Mouse (Mus musculus) WW6 (cell line): ENCODE results near the gene Esrp2.

ENCODE experiments used
- DNase-seq: peaks from one replicate; pipeline ENCODE4 v3.0.0-alpha.2; 2013; ENCODE audit warnings: low read depth, low spot score

The Esrp2 gene

GRCm38 (mm10) chr8:106136156-106137130 lies at the start of gene Esrp2:
Gene Esrp2 (minus strand): TSS chr8:106136974.
- DNase-seq = no peak

GRCm38 (mm10) chr8:106186394-106186793 lies 49.6 kb upstream of the Esrp2 start:
- no peak for DNase-seq

GRCm38 (mm10) chr8:106185628-106186270 lies 49.0 kb upstream of the Esrp2 start:
- DNase-seq = no peak

- DNase-seq = no peak
Observed at GRCm38 (mm10) chr8:106178428-106178827, 41.7 kb upstream of the Esrp2 start.

GRCm38 (mm10) chr8:106177594-106177993 lies 40.8 kb upstream of the Esrp2 start:
- DNase-seq = no peak

- no peak for DNase-seq
Observed at GRCm38 (mm10) chr8:106176891-106177290, 40.1 kb upstream of the Esrp2 start.

- no peak for DNase-seq
Observed at GRCm38 (mm10) chr8:106173566-106173965, 36.8 kb upstream of the Esrp2 start.

GRCm38 (mm10) chr8:106169934-106170480 lies 33.2 kb upstream of the Esrp2 start:
- no peak for DNase-seq

GRCm38 (mm10) chr8:106169017-106169933 lies 32.5 kb upstream of the Esrp2 start:
- peak; percentile 24 for DNase-seq

- peak; percentile 52 for DNase-seq
Observed at GRCm38 (mm10) chr8:106168356-106169016, 31.7 kb upstream of the Esrp2 start, which contains the start of gene Slc7a6. Gene Slc7a6 (plus strand): TSS chr8:106168857.

GRCm38 (mm10) chr8:106165460-106165859 lies 28.7 kb upstream of the Esrp2 start:
- DNase-seq = no peak

GRCm38 (mm10) chr8:106163251-106163650 lies 26.5 kb upstream of the Esrp2 start:
- no peak for DNase-seq

GRCm38 (mm10) chr8:106159876-106160275 lies 23.1 kb upstream of the Esrp2 start:
- no peak for DNase-seq

GRCm38 (mm10) chr8:106158381-106158780 lies 21.6 kb upstream of the Esrp2 start:
- no peak for DNase-seq

GRCm38 (mm10) chr8:106157419-106157818 lies 20.6 kb upstream of the Esrp2 start:
- no peak for DNase-seq

GRCm38 (mm10) chr8:106152876-106153275 lies 16.1 kb upstream of the Esrp2 start:
- DNase-seq = no peak

GRCm38 (mm10) chr8:106151041-106151440 lies 14.3 kb upstream of the Esrp2 start:
- no peak for DNase-seq

- no peak for DNase-seq
Observed at GRCm38 (mm10) chr8:106150653-106151000, 13.9 kb upstream of the Esrp2 start.

GRCm38 (mm10) chr8:106149801-106150652 lies 13.3 kb upstream of the Esrp2 start, which contains the start of gene Pla2g15:
Gene Pla2g15 (plus strand): TSS chr8:106150399.
- DNase-seq = peak; percentile 95

- no peak for DNase-seq
Observed at GRCm38 (mm10) chr8:106149025-106149424, 12.3 kb upstream of the Esrp2 start.
